Mouse (Mus musculus) CH12.LX (cell line): Measurements from ENCODE around the gene Lrrc74b.

Experiments used
- CHD2 ChIP-seq: IDR thresholded peaks from 2 replicates; pipeline ENCODE4 v1.6.1; 2011; ENCODE audit warnings: low read length, improper control_type of control experiment
- CTCF ChIP-seq, 2 experiments: IDR thresholded peaks in 1 of 2; conservative IDR thresholded peaks in 1 of 2; 2 replicates each; pipeline ENCODE4 v1.5.1; 2011 to 2012; ENCODE audit warnings: low read depth in 2 of 2, low read length in 2 of 2, improper control_type of control experiment in 1 of 2, inconsistent platforms in 1 of 2, mild to moderate bottlenecking in 1 of 2, moderate library complexity in 1 of 2
- E2F4 ChIP-seq: IDR thresholded peaks from 2 replicates; pipeline ENCODE4 v1.6.1; 2011; ENCODE audit warnings: low read depth, low read length, improper control_type of control experiment; ENCODE audit not compliant: insufficient replicate concordance
- JUND ChIP-seq: conservative IDR thresholded peaks from 2 replicates; pipeline ENCODE4 v1.6.1; 2011; ENCODE audit warnings: low read depth, low read length, improper control_type of control experiment
- KAT2A ChIP-seq: IDR thresholded peaks from 2 replicates; pipeline ENCODE4 v1.6.1; 2012; ENCODE audit warnings: low read length, improper control_type of control experiment, inconsistent platforms; ENCODE audit not compliant: insufficient replicate concordance
- MAX ChIP-seq: IDR thresholded peaks from 2 replicates; pipeline ENCODE4 v1.6.1; 2011; ENCODE audit warnings: low read length, improper control_type of control experiment
- MAZ ChIP-seq: IDR thresholded peaks from 2 replicates; pipeline ENCODE4 v1.6.1; 2012; ENCODE audit warnings: low read depth, mild to moderate bottlenecking, inconsistent platforms, low read length, improper control_type of control experiment, moderate library complexity
- MXI1 ChIP-seq: IDR thresholded peaks from 2 replicates; pipeline ENCODE4 v1.6.1; 2011; ENCODE audit warnings: mild to moderate bottlenecking, low read depth, low read length, improper control_type of control experiment
- NRF1 ChIP-seq: IDR thresholded peaks from 2 replicates; pipeline ENCODE4 v1.6.1; 2014; ENCODE audit warnings: low read depth, mild to moderate bottlenecking, inconsistent platforms, low read length, improper control_type of control experiment, moderate library complexity
- POLR2A ChIP-seq: IDR thresholded peaks from 2 replicates; pipeline ENCODE4 v1.6.1; 2011; ENCODE audit warnings: low read depth, mild to moderate bottlenecking, improper control_type of control experiment, low read length
- SIN3A ChIP-seq: IDR thresholded peaks from 2 replicates; pipeline ENCODE4 v1.6.1; 2012; ENCODE audit warnings: low read length, improper control_type of control experiment, inconsistent platforms
- TBP ChIP-seq: conservative IDR thresholded peaks from 2 replicates; pipeline ENCODE4 v1.6.1; 2011; ENCODE audit warnings: low read depth, low read length, improper control_type of control experiment
- ZKSCAN1 ChIP-seq: IDR thresholded peaks from 2 replicates; pipeline ENCODE4 v1.6.1; 2012; ENCODE audit warnings: low read depth, inconsistent platforms, low read length, improper control_type of control experiment, borderline replicate concordance

GRCm38 (mm10) chr16:17564221-17564620 is 3.2 kb upstream of the Lrrc74b start:
- TF ChIP-seq CTCF (conservative IDR thresholded peaks at IDR 0.05 in 1 of 2, IDR thresholded peaks at IDR 0.05 in 1 of 2; ENCODE audit: low read depth in 2 of 2, low read length in 2 of 2) = no peak
- TF ChIP-seq SIN3A = no peak
- TF ChIP-seq MXI1 = no peak
- no peak for TF ChIP-seq ZKSCAN1
- no peak for TF ChIP-seq CHD2
- no peak for TF ChIP-seq TBP
- TF ChIP-seq MAZ = no peak
- no peak for TF ChIP-seq KAT2A
- TF ChIP-seq E2F4 = no peak
- TF ChIP-seq NRF1 = no peak
- no peak for TF ChIP-seq POLR2A
- TF ChIP-seq MAX = no peak
- TF ChIP-seq JUND = no peak
